Mouse (Mus musculus) liver, embryonic 14.5 days (tissue): ENCODE data around the gene Gm10112. TPM values are rescaled to one million over a fixed set of nuclear protein-coding genes. Genes with fewer than 3 reads are reported as not detected.

ENCODE experiments used
- ATAC-seq: fragments of 200-750 bp; cut with Nextera tagmentation; 2 replicates; pipeline ENCODE4 v1.8.0; 2017; ENCODE audit warnings: moderate number of reproducible peaks, mild to moderate bottlenecking, moderate library complexity; ENCODE audit not compliant: insufficient read depth
- DNase-seq, 3 experiments: peaks; one replicate each; pipeline ENCODE4 v3.0.0-alpha.2; 2012 to 2013; ENCODE audit warnings: low read depth in 3 of 3, low spot score in 3 of 3
- H3K27ac ChIP-seq: fragments of 300-500 bp; sonication (generic); 2 replicates; pipeline ENCODE4 v1.5.1; 2014; ENCODE audit warnings: moderate library complexity, mild to moderate bottlenecking, control low read depth, inconsistent platforms
- H3K27me3 ChIP-seq: fragments of 300-500 bp; sonication (generic); 2 replicates; pipeline ENCODE4 v1.6.1; 2014; ENCODE audit warnings: mild to moderate bottlenecking, low read length, moderate library complexity; ENCODE audit not compliant: control insufficient read depth, insufficient read depth
- H3K36me3 ChIP-seq: fragments of 300-500 bp; sonication (generic); replicated peaks from 2 replicates; pipeline ENCODE4 v1.6.1; 2014; ENCODE audit warnings: low read depth; ENCODE audit not compliant: control insufficient read depth, insufficient read depth
- H3K4me1 ChIP-seq, 2 experiments: fragments of 200-500 bp in 1 of 2; fragments of 300-500 bp in 1 of 2; sonication (generic) in 1 of 2; replicated peaks; 2 replicates each; pipeline ENCODE4 v1.6.1; 2012 to 2014; ENCODE audit warnings: antibody characterized with exemption in 1 of 2, inconsistent platforms in 1 of 2, low read length in 1 of 2; ENCODE audit not compliant: control insufficient read depth in 2 of 2, insufficient read depth in 2 of 2
- H3K4me2 ChIP-seq: fragments of 300-500 bp; sonication (generic); 2 replicates; pipeline ENCODE4 v1.6.1; 2014; ENCODE audit warnings: low read depth, mild to moderate bottlenecking, control low read depth, moderate library complexity
- H3K4me3 ChIP-seq, 2 experiments: fragments of 200-500 bp in 1 of 2; fragments of 300-500 bp in 1 of 2; sonication (generic) in 1 of 2; 2 replicates each; pipeline ENCODE4 v1.5.1; 2012 to 2014; ENCODE audit warnings: low read depth in 2 of 2, low read length in 2 of 2, mild to moderate bottlenecking in 2 of 2, control low read depth in 1 of 2, inconsistent platforms in 1 of 2, moderate library complexity in 1 of 2; ENCODE audit not compliant: insufficient read depth in 1 of 2
- H3K9ac ChIP-seq: fragments of 300-500 bp; sonication (generic); replicated peaks from 2 replicates; pipeline ENCODE4 v1.6.1; 2014; ENCODE audit warnings: mild to moderate bottlenecking, control low read depth, moderate library complexity
- H3K9me3 ChIP-seq: fragments of 300-500 bp; sonication (generic); 2 replicates; pipeline ENCODE4 v1.6.1; 2016; ENCODE audit warnings: low read length, mixed read lengths; ENCODE audit not compliant: control insufficient read depth
- CTCF ChIP-seq: IDR thresholded peaks from 2 replicates; pipeline ENCODE4 v1.5.1; 2016; ENCODE audit warnings: antibody characterized with exemption, low read depth, control low read depth
- EP300 ChIP-seq: IDR thresholded peaks from 2 replicates; pipeline ENCODE4 v1.6.1; 2016; ENCODE audit warnings: antibody characterized with exemption, low read depth
- WGBS: fragments of 180-500 bp; shearing (Covaris S2); extraction: QIAGEN DNeasy Blood & Tissue Kit; methylation state at CpG from one replicate; pipeline ENCODE4 v1.1.7; 2014; ENCODE audit not compliant: insufficient replicate concordance; 5-methylcytosine and 5-hydroxymethylcytosine counted together
- polyA plus RNA-seq, 2 experiments: library from polyadenylated mRNA; depleted of rRNA in 1 of 2; stranded (reverse) in 1 of 2; unstranded in 1 of 2; fragments of >200 nt; fragmentation: Nextera tagmentation in 1 of 2; extraction: Ambion mirVana in 1 of 2; gene quantifications; 2 replicates each; pipeline versions ENCODE4 v1.2.1 to v1.2.3; 2012 to 2014

Gene Gm10112
- polyA plus RNA-seq (2012; rRNA removed) (not detected in 2 replicates), polyA plus RNA-seq (2014; fragmentation: Nextera tagmentation; extraction: Ambion mirVana) (not detected in 2 replicates)

- WGBS: 62% methylated on average over 3 of the region's 3 CpGs
These were observed at the start of gene Gm10112 for GRCm38 (mm10) chrX:111168040-111168439. Gm10112 (plus strand) TSS chrX:111168340.

GRCm38 (mm10) chrX:111189574-111189973, 21.4 kb downstream of the Gm10112 start:
- TF ChIP-seq CTCF: no peak
- TF ChIP-seq EP300: no peak
- ATAC-seq (no peak), DNase-seq (no peak)
- H3K27ac ChIP-seq: no peak overlapping the region
- no peak overlapping the region for H3K9ac ChIP-seq
- 44% methylated on average over 1 of the region's 1 CpGs for WGBS
- H3K9me3 ChIP-seq: no peaks in the 10 kb centered on the region
- no peaks in the 10 kb centered on the region for H3K27me3 ChIP-seq
- H3K4me2 ChIP-seq: no peak overlapping the region
- no peaks in the 10 kb centered on the region for H3K4me1 ChIP-seq
- H3K4me3 ChIP-seq: no peak overlapping the region
- no peaks in the 10 kb centered on the region for H3K36me3 ChIP-seq

More at GRCm38 (mm10) chrX:111168040-111168439, at the start of gene Gm10112:
- DNase-seq: no peak
- no peak within 1 kb of the TSS for H3K9ac ChIP-seq
- ATAC-seq: no peak
- no peak within 1 kb of the TSS for H3K27ac ChIP-seq
- no peaks in the 10 kb centered on the region for H3K36me3 ChIP-seq
- no peak for TF ChIP-seq EP300
- TF ChIP-seq CTCF: no peak
- no peak within 1 kb of the TSS for H3K4me3 ChIP-seq
- no peaks in the 10 kb centered on the region for H3K4me1 ChIP-seq
- no peak within 1 kb of the TSS for H3K4me2 ChIP-seq
- H3K27me3 ChIP-seq: no peaks in the 10 kb centered on the region
- no peaks in the 10 kb centered on the region for H3K9me3 ChIP-seq

- no peaks in the 10 kb centered on the region for H3K27me3 ChIP-seq
- peak; percentile 45; the same call in 1 of the 2 replicates for TF ChIP-seq CTCF
- no peak for TF ChIP-seq EP300
- H3K9ac ChIP-seq: no peak overlapping the region
- H3K4me2 ChIP-seq: no peak overlapping the region
- DNase-seq: peak in 1 of 3 experiments; percentile 4
- 0% methylated on average over 2 of the region's 2 CpGs for WGBS
- ATAC-seq: no peak
- no peak overlapping the region for H3K4me3 ChIP-seq
- no peaks in the 10 kb centered on the region for H3K36me3 ChIP-seq
- no peaks in the 10 kb centered on the region for H3K4me1 ChIP-seq
- no peaks in the 10 kb centered on the region for H3K9me3 ChIP-seq
- no peak overlapping the region for H3K27ac ChIP-seq
These were observed 28.2 kb downstream of the Gm10112 start for GRCm38 (mm10) chrX:111196376-111196775.

GRCm38 (mm10) chrX:111210225-111210624, 42.1 kb downstream of the Gm10112 start:
- TF ChIP-seq CTCF (peak; percentile 59), EP300 (no peak)
- ATAC-seq (no peak), DNase-seq (no peak)
- Histone ChIP-seq H3K4me2 (no peak overlapping the region), H3K36me3 (no peaks in the 10 kb centered on the region), H3K27me3 (no peaks in the 10 kb centered on the region), H3K4me1 (no peaks in the 10 kb centered on the region), H3K4me3 (no peak overlapping the region), H3K9ac (no peak overlapping the region), H3K27ac (no peak overlapping the region), H3K9me3 (no peaks in the 10 kb centered on the region)
- 13% methylated on average over 5 of the region's 5 CpGs for WGBS

Other genes with a start within 250 kb of the Gm10112 start
- not detected in 2 replicates for gene Cylc1, start 57.9 kb upstream of the Gm10112 start, polyA plus RNA-seq (2012; rRNA removed)
- gene Cylc1, start 57.9 kb upstream of the Gm10112 start, polyA plus RNA-seq (2014; fragmentation: Nextera tagmentation; extraction: Ambion mirVana): not detected in 2 replicates